Comparison of ENCODE assay signal across 21 mouse cellular contexts in genomic region chr14:20783526-20783925, GRCm38 (mm10).
"Had no signal": no experiment of that assay in that cellular context is flagged by ENCODE, and none has a peak within 500 bp of the region (broad histone marks: within the 10 kb centered on the region; RNA-seq: fewer than 3 reads in every experiment).

No protein-coding gene starts in this region.

- H3K4me3 ChIP-seq: heart, embryonic 13.5 days; heart, embryonic 15.5 days; hindbrain, embryonic 13.5 days; hindbrain, embryonic 15.5 days; kidney, embryonic 15.5 days; left cerebral cortex, adult 2 months; limb, embryonic 10.5 days; limb, embryonic 12.5 days; liver, embryonic 12.5 days had no signal

- H3K27me3 ChIP-seq: heart, embryonic 13.5 days; heart, embryonic 15.5 days; hindbrain, embryonic 13.5 days; hindbrain, embryonic 15.5 days; kidney, embryonic 15.5 days; limb, embryonic 12.5 days; liver, embryonic 12.5 days had no signal

- H3K4me2 ChIP-seq: heart, embryonic 11.5 days; heart, embryonic 13.5 days; heart, embryonic 15.5 days; hindbrain, embryonic 13.5 days; hindbrain, embryonic 15.5 days; kidney, embryonic 15.5 days; limb, embryonic 12.5 days; liver, embryonic 12.5 days had no signal

- DNase-seq: gastrocnemius, postnatal 25 days; heart, adult 18-20 months; heart, postnatal 14 days; heart, postnatal 36 days; kidney, adult 11 months; kidney, adult 9 months; kidney, postnatal 14 days; kidney, postnatal 4 days had no signal

- H3K9me3 ChIP-seq: heart, embryonic 13.5 days; heart, embryonic 15.5 days; hindbrain, embryonic 13.5 days; hindbrain, embryonic 15.5 days; kidney, embryonic 15.5 days; limb, embryonic 10.5 days; limb, embryonic 12.5 days; liver, embryonic 12.5 days had no signal

- H3K27ac ChIP-seq: heart, embryonic 15.5 days; hindbrain, embryonic 13.5 days; hindbrain, embryonic 15.5 days; hindbrain, postnatal 0 days; kidney, embryonic 15.5 days; kidney, postnatal 0 days; limb, embryonic 10.5 days; limb, embryonic 12.5 days; liver, embryonic 12.5 days; liver, embryonic 14.5 days had no signal
